Mouse (Mus musculus) Patski (cell line): ENCODE measurements around the gene Gm7075. TPM values are rescaled to one million over a fixed set of nuclear protein-coding genes. Genes with fewer than 3 reads are reported as not detected.
A peak's percentile ranks its signal among the peaks of the same experiment; 100 is the strongest.

Experiments
- ATAC-seq: fragments of 100-300 bp; one replicate; pipeline ENCODE4 v1.8.0; 2021
- CTCF ChIA-PET: fragments of 350-600 bp; sonication (Branson Sonifier 250); formaldehyde crosslinking; loops from one replicate; lab custom pipeline; 2022; ENCODE audit warnings: inconsistent platforms; lab: Charles Lee
- POLR2A ChIA-PET: fragments of 350-600 bp; sonication (Branson Sonifier 250); formaldehyde crosslinking; loops from one replicate; lab custom pipeline; 2022; ENCODE audit warnings: antibody characterized with exemption, inconsistent platforms; lab: Charles Lee
- DNase-seq: peaks from one replicate; pipeline ENCODE4 v3.0.0-alpha.2; 2011; ENCODE audit warnings: low read depth, low spot score
- H3K27me3 ChIP-seq: fragments of 371-371 bp; one replicate; pipeline ENCODE4 v1.5.1; 2021
- CTCF ChIP-seq: fragments of 100-300 bp; IDR thresholded peaks from one replicate; pipeline ENCODE4 v1.5.1; 2021
- in situ Hi-C: fragments of 300-500 bp; cut with MboI; formaldehyde crosslinking; loops from 3 replicates; pipeline ENCODE4 v1.11.1; 2018; ENCODE audit warnings: low pct_unique_long_range_greater_than_20kb, mixed read lengths
- polyA plus RNA-seq: library from polyadenylated mRNA; unstranded; gene quantifications from one replicate; pipeline ENCODE4 v1.2.3, GENCODE M21; 2021

Gm7075 gene
- polyA plus RNA-seq, 1 experiment from 2014 or later: not detected

DNA sequence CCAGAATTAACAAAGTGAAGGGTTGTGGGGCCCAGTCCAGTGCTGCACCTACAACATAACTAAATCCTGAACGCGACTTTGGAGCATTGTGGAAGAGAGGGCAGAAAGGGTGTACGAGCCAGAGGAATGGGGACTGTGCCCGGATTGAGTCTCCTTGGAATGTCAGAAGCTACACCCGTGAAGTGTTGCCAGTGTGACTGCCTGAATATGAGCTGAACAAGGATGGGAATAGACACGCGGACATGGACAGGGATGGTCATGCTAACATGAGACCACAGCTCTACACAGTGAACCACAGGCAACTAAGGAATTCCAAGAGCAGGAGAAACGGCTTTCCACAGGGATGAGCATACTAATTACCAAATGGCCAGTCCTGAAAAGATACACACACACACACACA lies 10.5 kb upstream of the Gm7075 start:
- in situ Hi-C loops: no loop called here
- ChIA-PET CTCF (no interaction called here), POLR2A (no interaction called here)

GRCm38 (mm10) chr10:63431221-63431736 lies 9.7 kb upstream of the Gm7075 start:
- no peak for TF ChIP-seq CTCF
- DNase-seq (no peak), ATAC-seq (no peak)
- CTCF ChIA-PET: no interaction called here
- in situ Hi-C loops: no loop called here
- H3K27me3 ChIP-seq: no peaks in the 10 kb centered on the region
- POLR2A ChIA-PET: no interaction called here

More for the DNA sequence above, 10.5 kb upstream of the Gm7075 start:
- ATAC-seq (no peak), DNase-seq (no peak)
- no peak for TF ChIP-seq CTCF
- no peaks in the 10 kb centered on the region for H3K27me3 ChIP-seq

DNA sequence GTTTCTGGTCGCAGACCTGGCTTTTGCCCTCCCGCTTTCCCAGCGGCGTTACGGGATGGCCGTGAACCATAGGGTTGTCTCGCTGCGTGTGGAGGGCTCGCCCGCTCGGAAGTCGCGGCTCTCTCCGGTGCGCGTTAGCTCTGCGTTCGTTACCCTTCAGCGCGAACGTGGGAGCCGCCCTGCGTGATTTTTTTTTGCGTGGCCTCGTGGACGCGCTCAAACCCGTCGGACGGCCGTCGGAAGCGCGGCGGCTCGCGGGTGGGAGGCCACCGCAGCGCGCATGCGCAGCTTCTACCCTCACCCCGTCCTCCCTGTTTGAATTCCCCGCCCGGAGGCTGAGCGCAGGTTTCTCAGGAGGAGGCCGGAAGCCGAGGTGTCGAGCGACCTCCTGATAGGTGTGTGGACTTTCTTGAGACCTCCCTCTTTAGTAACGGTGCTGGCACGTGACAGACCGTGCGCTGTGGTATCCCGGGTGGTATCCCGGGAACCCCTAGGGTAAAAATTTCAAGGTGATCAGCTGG lies 8.3 kb upstream of the Gm7075 start, which contains the start of gene Ctnna3:
Gene Ctnna3 (plus strand): TSS at position 314 of the 521 bp plus-strand sequence.
- TF ChIP-seq CTCF: no peak
- ChIA-PET CTCF (interaction anchor here (1.5 kb wide), 1 partner anchor 31 kb away, joined by 4 read pairs; no protein-coding TSS in a partner anchor), POLR2A (interaction anchor here (0.6 to 1.1 kb wide), 3 partner anchors 9 to 460 kb away, joined by 3 to 4 read pairs (median 3); no protein-coding TSS in a partner anchor)
- DNase-seq: peak; percentile 62
- in situ Hi-C loops: loop anchor here (5.0 kb wide), 1 partner anchor 47 kb away; no protein-coding TSS in a partner anchor
- H3K27me3 ChIP-seq: no peaks in the 10 kb centered on the region
- peak; percentile 92 for ATAC-seq

GRCm38 (mm10) chr10:63429380-63429779 lies 7.8 kb upstream of the Gm7075 start:
- no peaks in the 10 kb centered on the region for H3K27me3 ChIP-seq
- DNase-seq (peak; percentile 95), ATAC-seq (peak; percentile 89)
- POLR2A ChIA-PET: interaction anchor here (0.6 to 1.1 kb wide), 3 partner anchors 9 to 460 kb away, joined by 3 to 4 read pairs (median 3); no protein-coding TSS in a partner anchor
- CTCF ChIA-PET: interaction anchor here (1.5 kb wide), 1 partner anchor 31 kb away, joined by 4 read pairs; no protein-coding TSS in a partner anchor
- in situ Hi-C loops: loop anchor here (5.0 kb wide), 1 partner anchor 48 kb away; no protein-coding TSS in a partner anchor
- no peak for TF ChIP-seq CTCF

DNA sequence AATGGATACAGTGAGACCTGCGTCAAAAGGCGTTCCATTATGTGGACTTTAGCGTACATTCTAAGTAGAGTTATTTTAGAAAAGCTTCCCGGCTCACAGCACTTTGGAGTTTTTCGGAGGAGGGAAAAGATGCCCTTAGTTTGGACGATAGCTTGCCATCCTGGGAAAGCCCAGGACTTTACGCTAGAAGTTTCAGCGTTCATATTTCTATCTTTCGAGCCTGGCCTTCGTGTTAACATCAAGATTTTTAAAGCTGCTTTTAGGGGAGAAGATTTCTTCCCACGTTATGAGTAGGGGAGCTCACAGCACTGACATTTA lies 7.4 kb upstream of the Gm7075 start:
- in situ Hi-C loops: loop anchor here (5.0 kb wide), 1 partner anchor 48 kb away; no protein-coding TSS in a partner anchor
- no peak for TF ChIP-seq CTCF
- ChIA-PET CTCF (interaction anchor here (0.9 to 1.5 kb wide), 3 partner anchors 11 to 32 kb away, joined by 3 to 9 read pairs (median 4); no protein-coding TSS in a partner anchor), POLR2A (interaction anchor here (1.1 kb wide), 2 partner anchors 8 to 28 kb away, joined by 3 to 5 read pairs; no protein-coding TSS in a partner anchor)
- no peak for DNase-seq
- H3K27me3 ChIP-seq: no peaks in the 10 kb centered on the region
- no peak for ATAC-seq

- CTCF ChIA-PET: interaction anchor here (0.9 to 1.5 kb wide), 3 partner anchors 12 to 32 kb away, joined by 3 to 9 read pairs (median 4); no protein-coding TSS in a partner anchor
- ATAC-seq (peak; percentile 17), DNase-seq (no peak)
- POLR2A ChIA-PET: interaction anchor here (1.1 kb wide), 1 partner anchor 8 kb away, joined by 5 read pairs; no protein-coding TSS in a partner anchor
- no peak for TF ChIP-seq CTCF
- H3K27me3 ChIP-seq: no peaks in the 10 kb centered on the region
- in situ Hi-C loops: loop anchor here (5.0 kb wide), 1 partner anchor 49 kb away; no protein-coding TSS in a partner anchor
Observed at GRCm38 (mm10) chr10:63428243-63429022, 6.8 kb upstream of the Gm7075 start.

DNA sequence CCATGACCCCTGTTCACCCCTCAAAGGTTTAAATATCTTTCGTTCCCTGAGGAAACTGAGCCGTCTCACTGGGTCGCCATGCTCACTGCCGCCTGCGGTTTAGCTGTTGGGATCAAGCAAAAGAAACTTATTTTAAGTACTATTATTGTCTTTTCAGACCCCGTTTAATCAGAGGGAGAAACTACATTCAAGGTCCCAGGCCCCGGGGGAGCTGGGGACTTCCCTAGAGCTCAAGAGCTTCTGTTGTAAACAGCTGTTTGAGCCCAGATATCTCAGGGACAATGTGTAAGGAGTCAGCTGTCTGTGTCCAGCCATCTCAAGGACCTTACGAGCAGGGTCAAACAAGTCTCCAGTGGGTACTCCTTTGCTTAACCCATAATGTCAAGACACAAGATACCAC lies 5.6 kb upstream of the Gm7075 start:
- POLR2A ChIA-PET: no interaction called here
- TF ChIP-seq CTCF: no peak
- DNase-seq (no peak), ATAC-seq (no peak)
- CTCF ChIA-PET: interaction anchor here (1.5 kb wide), 1 partner anchor 29 kb away, joined by 4 read pairs; no protein-coding TSS in a partner anchor
- in situ Hi-C loops: loop anchor here (5.0 kb wide), 1 partner anchor 50 kb away; no protein-coding TSS in a partner anchor
- no peaks in the 10 kb centered on the region for H3K27me3 ChIP-seq

- ChIA-PET CTCF (interaction anchor here (0.7 kb wide), 1 partner anchor 53 kb away, joined by 3 read pairs; no protein-coding TSS in a partner anchor), POLR2A (no interaction called here)
- no peak for ATAC-seq
- DNase-seq: no peak
- no peaks in the 10 kb centered on the region for H3K27me3 ChIP-seq
- peak; percentile 72 for TF ChIP-seq CTCF
- in situ Hi-C loops: no loop called here
Observed at GRCm38 (mm10) chr10:63424475-63424814, 2.9 kb upstream of the Gm7075 start.

DNA sequence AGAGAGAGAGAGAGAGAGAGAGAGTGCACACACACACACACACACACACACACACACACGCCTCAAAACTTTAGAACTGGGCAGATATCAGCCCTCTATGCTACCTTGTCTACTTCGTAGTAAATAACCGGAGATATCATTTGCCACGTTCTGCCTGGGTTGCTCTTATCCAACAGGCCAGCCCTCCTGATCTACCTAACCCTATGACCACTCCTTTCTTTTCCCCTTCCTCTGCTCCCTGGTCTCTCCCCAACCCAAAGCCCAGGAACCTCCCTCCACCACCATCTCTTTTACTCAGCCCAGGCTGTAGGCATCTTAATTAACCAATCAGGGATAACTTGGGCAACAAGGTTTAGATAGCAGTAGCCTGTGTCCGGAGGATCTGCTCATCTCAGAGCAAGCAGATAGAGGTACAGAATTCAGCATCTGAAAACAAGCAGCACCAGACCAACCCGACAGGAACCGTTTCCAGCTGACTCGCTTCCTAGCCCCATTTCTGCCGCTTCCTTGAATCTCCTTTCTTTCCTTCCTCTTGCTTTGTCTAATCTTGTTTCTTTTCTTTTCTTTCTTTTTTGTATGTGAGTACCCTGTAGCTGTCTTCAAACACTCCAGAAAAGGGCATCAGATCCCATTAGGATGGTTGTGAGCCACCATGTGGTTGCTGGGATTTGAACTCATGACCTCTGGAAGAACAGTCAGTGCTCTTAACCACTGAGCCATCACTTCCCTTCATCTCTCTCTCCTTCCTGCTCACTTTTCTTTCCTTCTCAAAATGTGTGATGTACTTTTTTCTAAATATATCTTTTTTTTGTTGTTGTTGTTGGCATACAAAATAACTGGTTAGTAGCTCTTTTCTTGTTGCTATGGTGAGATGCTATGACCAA lies 2.2 kb upstream of the Gm7075 start:
- ChIA-PET CTCF (interaction anchor here (0.5 to 1.3 kb wide), 3 partner anchors 8 to 54 kb away, joined by 3 read pairs; no protein-coding TSS in a partner anchor), POLR2A (no interaction called here)
- in situ Hi-C loops: no loop called here
- no peak for TF ChIP-seq CTCF
- no peak for ATAC-seq
- no peak for DNase-seq
- no peaks in the 10 kb centered on the region for H3K27me3 ChIP-seq

- CTCF ChIA-PET: no interaction called here
- POLR2A ChIA-PET: interaction anchor here (0.7 kb wide), 1 partner anchor 36 kb away, joined by 4 read pairs; no protein-coding TSS in a partner anchor
- in situ Hi-C loops: no loop called here
- ATAC-seq: no peak
- H3K27me3 ChIP-seq: no peaks in the 10 kb centered on the region
- no peak for DNase-seq
- TF ChIP-seq CTCF: no peak
Observed at GRCm38 (mm10) chr10:63422736-63422992, 1.1 kb upstream of the Gm7075 start.
